Mouse (Mus musculus): Measurements from ENCODE around the gene Zfyve27.

Gene Zfyve27

DNA sequence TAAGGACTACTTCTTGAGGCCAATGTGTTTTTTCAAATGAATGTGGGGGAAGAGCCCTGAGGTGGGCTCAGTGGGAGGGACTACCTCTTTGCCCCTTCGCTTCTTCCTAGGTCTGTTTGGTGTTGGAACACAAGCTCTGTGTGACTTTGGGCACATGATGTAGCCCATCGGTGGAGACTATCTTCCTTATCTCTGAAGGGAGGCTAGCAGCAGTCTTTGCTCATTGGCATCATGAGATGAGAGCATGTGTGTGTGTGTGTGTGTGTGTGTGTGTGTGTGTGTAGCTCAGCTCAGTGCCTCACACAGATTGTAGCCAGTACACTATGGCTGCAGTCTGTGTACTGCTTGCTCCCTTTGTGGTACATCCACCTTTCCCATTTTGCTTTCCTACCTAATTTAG, 13.7 kb downstream of the Zfyve27 start:
- no peak for DNase-seq (ENCODE audit: low read depth, low spot score)

- no peak for DNase-seq (ENCODE audit: low read depth, low spot score)
Measured at GRCm38 (mm10) chr19:42179356-42179755, 15.6 kb downstream of the Zfyve27 start.

GRCm38 (mm10) chr19:42182673-42183072, 18.9 kb downstream of the Zfyve27 start:
- DNase-seq (ENCODE audit: low read depth, low spot score): peak; percentile 64

- DNase-seq (ENCODE audit: low read depth, low spot score): no peak
Measured at GRCm38 (mm10) chr19:42189735-42190134, 26.0 kb downstream of the Zfyve27 start.

DNA sequence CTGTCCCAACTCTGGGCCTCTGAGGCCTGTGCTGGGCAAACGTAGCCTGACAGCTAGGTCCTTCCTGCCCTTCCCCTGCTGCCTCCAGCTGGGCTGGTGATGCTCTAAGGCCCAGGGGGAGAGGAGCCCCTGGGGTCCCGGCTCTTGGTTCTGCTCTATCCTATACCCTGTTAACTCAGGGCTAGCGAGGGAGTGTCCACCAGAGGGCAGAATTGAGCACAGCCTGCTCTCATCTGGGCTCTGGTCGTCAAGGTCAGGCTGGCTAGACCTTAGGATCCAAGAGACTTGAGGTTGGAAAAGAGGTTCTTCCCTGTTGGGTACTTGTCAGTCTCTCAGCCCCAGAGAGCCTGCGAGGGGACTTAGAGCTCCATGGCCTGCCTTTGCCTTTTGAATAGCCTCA, 26.7 kb downstream of the Zfyve27 start:
- peak; percentile 83 for DNase-seq (ENCODE audit: low read depth, low spot score)

DNA sequence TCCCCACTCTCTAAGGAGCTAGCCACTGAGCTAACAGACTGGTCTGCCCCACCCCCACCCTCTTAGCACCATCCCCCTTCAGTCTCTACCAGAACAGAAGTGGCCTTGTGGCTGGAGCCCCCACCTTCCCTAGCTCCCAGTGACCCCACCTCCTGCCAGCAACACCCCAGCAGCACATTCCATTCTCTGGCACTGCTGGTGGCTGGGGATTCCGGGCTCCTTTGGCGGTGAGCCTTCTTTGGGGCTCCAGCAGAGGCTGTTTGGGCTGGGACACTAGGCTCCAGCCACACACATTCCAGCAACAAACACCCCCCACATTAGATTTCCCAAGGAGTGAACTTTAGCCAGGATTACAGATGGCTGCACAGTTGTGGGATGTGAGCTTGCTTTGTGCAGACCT, 29.6 kb downstream of the Zfyve27 start:
- no peak for DNase-seq (ENCODE audit: low read depth, low spot score)

DNA sequence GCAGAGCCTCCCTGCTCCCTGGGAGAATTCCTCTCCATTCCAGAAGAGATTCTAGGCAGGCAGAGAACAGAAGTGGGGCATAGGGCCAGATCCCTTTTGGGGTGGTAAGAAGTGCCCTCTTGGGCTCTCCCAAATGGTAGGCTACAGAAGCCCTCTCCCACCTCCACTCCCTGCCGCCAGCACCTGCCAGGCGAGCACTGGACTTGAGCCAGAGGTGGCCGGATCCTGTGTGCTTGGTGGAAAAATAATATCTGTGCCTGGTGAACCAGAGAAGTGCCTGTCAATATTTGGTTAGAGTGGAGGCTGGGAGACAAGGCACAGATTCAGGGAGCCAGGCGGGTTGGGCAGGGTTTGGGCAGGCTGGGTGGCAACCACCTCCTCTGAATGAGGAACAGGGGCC, 32.6 kb downstream of the Zfyve27 start:
- no peak for DNase-seq (ENCODE audit: low read depth, low spot score)

DNA sequence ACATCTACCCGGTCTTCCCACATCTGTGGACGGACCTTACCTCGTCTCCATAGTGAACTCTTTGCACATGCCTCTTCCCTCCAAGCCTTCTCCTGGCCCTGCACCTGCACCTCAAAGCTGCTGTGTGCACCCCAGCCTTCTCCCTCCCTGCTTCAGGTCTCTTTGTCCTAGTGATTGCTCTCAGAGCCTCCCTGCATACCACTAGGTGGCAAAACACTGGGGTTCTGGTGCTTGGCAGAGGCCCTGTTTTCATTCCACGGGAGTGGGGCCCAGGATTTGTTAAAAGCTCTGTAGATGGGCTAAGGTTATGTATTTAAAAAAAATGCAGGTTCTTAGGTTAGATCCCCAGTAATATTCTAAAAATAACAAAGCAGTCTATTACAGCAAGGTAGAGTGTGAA, 33.3 kb downstream of the Zfyve27 start:
- DNase-seq (ENCODE audit: low read depth, low spot score): no peak

DNA sequence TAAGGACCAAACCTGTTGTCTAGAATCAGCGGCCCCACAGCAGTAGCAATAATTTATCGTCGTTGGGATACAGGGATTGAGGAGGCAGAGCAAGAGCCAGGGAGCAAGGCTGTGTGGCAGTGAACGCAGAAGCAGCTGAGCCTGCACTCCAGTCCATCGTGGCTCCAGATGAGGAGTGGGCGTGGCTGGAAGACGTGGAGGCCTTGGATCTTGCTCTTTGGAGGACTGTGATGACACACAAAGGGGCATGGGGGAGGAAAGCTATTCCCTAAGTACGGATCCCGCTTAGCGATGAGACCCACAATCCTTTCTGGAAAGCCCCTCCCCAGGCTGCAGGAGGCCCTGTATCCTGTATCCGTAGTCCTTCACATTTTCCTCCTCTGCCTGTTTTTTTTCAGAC, 34.3 kb downstream of the Zfyve27 start:
- DNase-seq (ENCODE audit: low read depth, low spot score): peak; percentile 48

GRCm38 (mm10) chr19:42201696-42202381, 38.1 kb downstream of the Zfyve27 start, which contains the start of gene Sfrp5:
TSS of gene Sfrp5 (minus strand) at chr19:42202252.
- DNase-seq (ENCODE audit: low read depth, low spot score): peak; percentile 70

DNA sequence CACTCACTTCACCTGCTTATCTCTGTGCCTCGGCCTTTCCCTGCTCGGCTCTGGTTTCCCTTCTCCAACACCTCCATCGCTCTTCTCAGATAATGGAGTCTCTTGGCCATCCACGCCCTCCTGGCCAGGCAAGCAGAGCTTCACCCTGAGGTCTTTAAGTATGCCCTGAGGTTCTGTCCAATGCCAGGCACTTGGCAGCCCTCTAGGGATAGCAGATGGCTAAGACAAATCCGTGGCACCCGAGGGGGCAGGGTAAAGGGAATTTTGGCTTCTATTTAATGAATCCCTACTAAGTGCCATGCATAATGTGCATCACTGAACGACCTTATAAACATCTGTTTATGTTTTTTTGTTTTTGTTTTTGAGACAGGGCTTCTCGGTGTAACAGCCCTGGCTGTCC, 38.7 kb downstream of the Zfyve27 start:
- DNase-seq (ENCODE audit: low read depth, low spot score): no peak

- DNase-seq (ENCODE audit: low read depth, low spot score): no peak
Measured at GRCm38 (mm10) chr19:42204306-42204705, 40.6 kb downstream of the Zfyve27 start.

GRCm38 (mm10) chr19:42205201-42205600, 41.5 kb downstream of the Zfyve27 start:
- DNase-seq (ENCODE audit: low read depth, low spot score): no peak

DNA sequence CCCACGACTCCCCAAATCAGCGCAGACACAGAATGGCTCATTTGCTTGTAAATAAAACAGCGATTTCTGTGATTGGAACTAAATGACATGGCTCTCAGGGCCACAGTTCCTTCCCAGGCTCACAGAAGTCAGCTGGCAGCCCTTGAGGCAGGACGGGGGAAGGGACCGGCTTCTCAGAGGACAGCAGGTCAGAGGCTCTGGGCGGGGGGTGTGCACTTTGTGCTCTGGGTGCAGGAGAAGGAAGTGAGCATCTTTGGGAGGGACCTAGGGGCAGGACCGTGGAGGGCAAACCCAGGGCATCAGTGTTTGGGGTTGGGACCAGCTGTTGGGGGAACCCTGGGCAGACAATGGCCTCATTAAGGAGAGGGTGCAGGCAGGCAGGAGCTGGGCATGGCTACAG, 45.7 kb downstream of the Zfyve27 start:
- DNase-seq (ENCODE audit: low read depth, low spot score): no peak

DNA sequence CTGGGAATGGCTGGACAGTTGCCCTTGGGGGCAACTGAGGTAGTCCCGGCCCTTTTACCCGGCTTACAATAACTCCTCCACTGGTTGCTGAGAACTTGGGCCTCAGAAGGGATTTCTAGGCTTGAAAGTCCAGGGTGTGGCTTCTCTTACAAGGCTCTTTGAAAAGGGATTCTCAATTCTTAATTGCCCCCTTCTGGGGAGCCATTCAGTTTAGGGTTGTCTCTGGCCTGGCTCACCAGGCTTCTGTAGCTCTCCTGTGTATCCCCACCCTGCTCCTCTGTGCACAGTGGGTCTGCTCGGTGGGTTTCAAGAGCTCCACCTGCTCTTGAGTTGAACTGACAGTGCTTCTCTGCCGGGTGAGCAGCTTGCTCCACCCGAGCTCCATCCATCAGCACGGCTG, 46.2 kb downstream of the Zfyve27 start:
- peak; percentile 73 for DNase-seq (ENCODE audit: low read depth, low spot score)

DNA sequence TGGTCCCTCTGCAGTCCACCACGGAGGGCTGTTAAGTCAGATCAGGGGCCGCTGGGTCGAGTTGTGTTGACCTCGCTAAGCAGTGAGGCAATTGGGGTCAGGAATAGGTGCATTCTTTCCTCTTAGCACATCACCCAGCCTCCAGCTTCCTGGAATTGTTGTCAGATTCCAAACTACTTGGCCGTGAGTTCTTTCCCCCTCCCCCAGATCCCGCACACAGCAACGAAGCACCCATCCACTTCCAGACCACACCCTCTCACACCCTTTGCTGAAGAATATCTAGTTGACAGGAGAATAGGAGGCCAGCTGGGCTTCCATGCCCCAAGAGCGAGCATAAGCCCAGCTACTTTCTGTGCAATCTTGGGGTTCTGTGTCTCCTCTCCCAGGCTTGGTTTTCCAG, 48.2 kb downstream of the Zfyve27 start:
- peak; percentile 50 for DNase-seq (ENCODE audit: low read depth, low spot score)

DNA sequence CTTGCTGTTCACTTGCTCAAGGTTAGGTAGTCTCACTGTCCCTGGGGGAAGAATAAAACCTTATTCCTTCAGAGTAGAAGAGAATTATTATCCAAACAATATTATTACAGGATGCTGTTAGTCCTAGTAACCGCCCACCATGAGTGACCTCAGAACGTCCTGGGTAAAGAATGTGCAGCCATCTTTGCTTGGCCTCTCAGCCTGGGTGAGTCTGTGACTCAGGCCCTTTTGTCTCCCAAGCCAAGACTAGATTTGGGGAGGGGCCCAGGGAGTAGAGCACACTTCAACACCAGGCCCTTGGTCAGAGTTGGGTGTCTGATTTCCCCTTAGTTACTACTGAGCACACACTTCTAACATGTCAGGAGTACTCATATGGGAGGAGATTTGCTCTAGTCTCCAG, 50.9 kb downstream of the Zfyve27 start:
- peak; percentile 25 for DNase-seq (ENCODE audit: low read depth, low spot score)

GRCm38 (mm10) chr19:42216699-42217373, 53.1 kb downstream of the Zfyve27 start:
- DNase-seq (ENCODE audit: low read depth, low spot score): no peak

GRCm38 (mm10) chr19:42217374-42217763, 53.6 kb downstream of the Zfyve27 start:
- peak; percentile 59 for DNase-seq (ENCODE audit: low read depth, low spot score)

DNA sequence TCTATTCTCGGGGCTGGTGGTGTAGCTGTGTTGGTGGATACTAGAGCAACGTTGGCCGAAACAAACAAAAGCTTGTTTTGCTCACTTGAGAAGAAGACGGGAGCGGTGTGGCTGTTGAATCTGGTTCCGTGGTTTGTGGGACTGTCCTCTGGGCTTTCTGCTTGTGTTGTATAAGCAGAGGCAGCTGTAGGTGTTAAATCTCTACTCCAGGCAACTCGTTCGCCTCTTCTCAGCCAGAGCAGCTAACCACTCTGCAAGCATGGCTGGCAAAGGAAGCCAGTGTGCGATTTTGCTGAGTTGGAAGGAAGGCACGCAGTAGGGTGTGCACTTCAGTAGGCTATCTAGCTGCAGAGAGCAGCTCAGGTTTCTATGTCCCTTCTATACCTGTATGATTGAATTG, 62.7 kb downstream of the Zfyve27 start:
- DNase-seq (ENCODE audit: low read depth, low spot score): no peak

DNA sequence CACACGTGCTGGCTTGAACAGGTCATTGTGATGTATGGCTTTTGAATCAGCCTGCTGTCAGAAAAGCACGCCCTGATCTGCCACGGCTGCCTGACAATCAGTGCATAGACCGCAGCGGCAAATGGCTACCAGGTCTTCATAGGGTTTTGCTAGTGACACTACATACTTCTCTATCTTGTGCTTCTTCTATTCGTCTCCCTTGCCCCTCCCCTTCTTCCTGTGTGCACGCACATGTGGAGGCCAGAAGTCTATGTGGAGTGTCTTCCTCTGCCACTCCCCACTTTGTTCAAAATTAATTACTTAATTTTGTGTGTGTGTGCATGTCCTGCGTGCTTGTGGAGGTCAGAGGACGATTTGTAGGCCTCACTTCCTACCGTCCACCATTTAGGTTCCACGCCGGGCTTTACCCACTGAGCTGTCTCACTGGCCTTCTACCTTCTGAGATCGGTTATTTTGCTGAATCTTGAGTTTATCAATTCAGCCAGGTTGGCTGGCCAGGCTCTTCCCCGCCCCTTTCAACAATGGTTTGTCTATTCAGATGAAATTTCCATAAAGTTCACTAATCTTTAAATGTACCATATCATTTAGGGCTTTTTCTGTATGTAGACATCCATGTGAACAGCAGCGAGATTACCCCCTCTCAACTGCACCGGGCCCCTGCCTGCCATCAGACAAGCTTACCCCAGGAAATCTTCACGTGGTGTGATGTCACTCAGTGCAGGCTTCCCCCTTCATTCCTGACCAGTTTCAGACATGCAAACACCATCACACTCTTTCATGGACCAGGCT, 65.9 kb downstream of the Zfyve27 start:
- DNase-seq (ENCODE audit: low read depth, low spot score): no peak

DNA sequence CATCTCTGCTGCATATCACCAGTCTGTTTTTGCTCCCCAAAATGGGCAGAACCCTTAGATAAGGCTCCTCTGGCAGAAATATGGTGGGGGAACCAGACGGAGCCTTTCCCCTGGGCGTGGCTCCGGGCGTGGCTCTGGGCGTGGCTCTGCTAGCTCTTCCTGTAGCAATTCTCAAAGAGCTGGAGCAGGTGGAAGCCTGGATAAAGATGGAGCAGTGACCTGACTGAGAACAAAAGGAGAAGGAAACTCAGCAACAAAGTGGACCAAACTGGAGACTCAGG, 66.5 kb downstream of the Zfyve27 start:
- no peak for DNase-seq (ENCODE audit: low read depth, low spot score)

DNA sequence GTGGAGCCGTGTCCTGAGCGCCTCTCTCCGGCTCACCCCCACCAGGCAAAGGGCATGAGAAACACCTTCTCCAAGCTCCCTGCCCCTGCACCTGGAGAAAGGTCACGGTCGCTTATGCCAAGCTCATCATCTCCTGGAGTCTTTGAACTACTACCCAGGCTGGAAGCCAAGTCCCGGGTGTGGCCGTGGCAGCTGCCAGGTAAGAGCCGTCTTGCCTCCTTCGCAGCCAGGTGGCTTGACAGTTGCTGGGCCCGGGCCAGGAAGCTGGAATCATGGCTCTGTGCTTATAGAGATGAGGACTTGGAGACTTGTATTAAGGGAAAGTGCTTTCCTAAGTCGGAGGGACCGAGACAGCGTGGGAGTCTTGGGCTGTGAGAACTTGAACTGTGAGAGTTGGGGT, 67.2 kb downstream of the Zfyve27 start:
- DNase-seq (ENCODE audit: low read depth, low spot score): no peak

Measured in ZHBTc4 (cell line).